ENCODE assay signal across 8 mouse cellular contexts in genomic region chr10:17725644-17726372, GRCm38 (mm10). TPM values are rescaled to one million over a fixed set of nuclear protein-coding genes. Genes with fewer than 3 reads are reported as not detected.
DNase-seq lines count a peak whose midpoint lies in the region; ATAC-seq lines count a peak whose summit lies in the region.

No protein-coding gene starts in this region.

- no peaks in the 10 kb centered on the region for H3K36me3 ChIP-seq in lung, embryonic 16.5 days (ENCODE audit: control insufficient read depth, insufficient read depth, low read length)
- H3K36me3 ChIP-seq in forebrain, embryonic 14.5 days (ENCODE audit: control insufficient read depth, insufficient read depth, low read length): no peaks in the 10 kb centered on the region
- no peaks in the 10 kb centered on the region for H3K36me3 ChIP-seq in neural tube, embryonic 15.5 days

- H3K27me3 ChIP-seq in lung, embryonic 16.5 days (ENCODE audit: control insufficient read depth, insufficient read depth, low read depth, low read length): no peaks in the 10 kb centered on the region
- no peaks in the 10 kb centered on the region for H3K27me3 ChIP-seq in forebrain, embryonic 14.5 days (replicated peaks; ENCODE audit: control insufficient read depth, insufficient read depth, low read length)
- H3K27me3 ChIP-seq in neural tube, embryonic 15.5 days (replicated peaks): no peaks in the 10 kb centered on the region

- H3K4me1 ChIP-seq in lung, embryonic 16.5 days (replicated peaks; ENCODE audit: control insufficient read depth, insufficient read depth, low read length): peaks cover 26% of the 10 kb centered on the region
- peaks cover 21% of the 10 kb centered on the region for H3K4me1 ChIP-seq in forebrain, embryonic 14.5 days (ENCODE audit: control insufficient read depth, insufficient read depth, low read length)
- peaks cover 30% of the 10 kb centered on the region for H3K4me1 ChIP-seq in neural tube, embryonic 15.5 days

- no peak overlapping the region for H3K9ac ChIP-seq in lung, embryonic 16.5 days (ENCODE audit: low read length)
- peak overlapping the region; percentile 40; the same call in 1 of the 2 replicates for H3K9ac ChIP-seq in forebrain, embryonic 14.5 days (ENCODE audit: low read length)
- H3K9ac ChIP-seq in neural tube, embryonic 15.5 days (replicated peaks): peak overlapping the region; percentile 41

- no peak for ATAC-seq in lung, embryonic 16.5 days (ENCODE audit: low read depth)
- ATAC-seq in forebrain, embryonic 14.5 days: no peak
- ATAC-seq in neural tube, embryonic 15.5 days (ENCODE audit: low FRiP score): no peak

- no peak for DNase-seq in lung, postnatal 25 days (ENCODE audit: low spot score)
- no peak for DNase-seq in forebrain, embryonic 14.5 days (ENCODE audit: low spot score)
- DNase-seq in kidney, postnatal 25 days: peak; percentile 20 to 45
- no peak for DNase-seq in adrenal gland, postnatal 4 days (ENCODE audit: low spot score in 2 of 2)
- no peak for DNase-seq in urinary bladder, postnatal 10 days (ENCODE audit: low spot score)
- DNase-seq in left cerebral cortex, adult 18-20 months (ENCODE audit: low spot score in 2 of 2): no peak

- H3K4me2 ChIP-seq in lung, embryonic 16.5 days (ENCODE audit: low read depth, low read length): peak overlapping the region; percentile 45
- peak overlapping the region; percentile 69 for H3K4me2 ChIP-seq in forebrain, embryonic 14.5 days (ENCODE audit: low read length)
- H3K4me2 ChIP-seq in neural tube, embryonic 15.5 days: peak overlapping the region; percentile 78

- peak overlapping the region; percentile 25 for H3K4me3 ChIP-seq in lung, embryonic 16.5 days (ENCODE audit: low read length)
- peak overlapping the region; percentile 92 for H3K4me3 ChIP-seq in forebrain, embryonic 14.5 days (ENCODE audit: low read depth, low read length)
- H3K4me3 ChIP-seq in neural tube, embryonic 15.5 days (replicated peaks): peak overlapping the region; percentile 94

- H3K27ac ChIP-seq in lung, embryonic 16.5 days (ENCODE audit: low read length): no peak overlapping the region
- H3K27ac ChIP-seq in forebrain, embryonic 14.5 days (ENCODE audit: low read depth, low read length): no peak overlapping the region
- H3K27ac ChIP-seq in neural tube, embryonic 15.5 days (replicated peaks): peak overlapping the region; percentile 58; the same call in 1 of the 2 replicates

- H3K9me3 ChIP-seq in lung, embryonic 16.5 days (ENCODE audit: control insufficient read depth, low read length): no peaks in the 10 kb centered on the region
- H3K9me3 ChIP-seq in forebrain, embryonic 14.5 days (replicated peaks; ENCODE audit: control insufficient read depth, low read length): no peaks in the 10 kb centered on the region
- H3K9me3 ChIP-seq in neural tube, embryonic 15.5 days (replicated peaks): no peaks in the 10 kb centered on the region

- WGBS in lung, embryonic 16.5 days: 59% methylated on average over 7 of the region's 7 CpGs
- WGBS in forebrain, embryonic 14.5 days: 59% methylated on average over 7 of the region's 7 CpGs
- 34% methylated on average over 7 of the region's 7 CpGs for WGBS in neural tube, embryonic 15.5 days

RNA-seq across cellular contexts. Expression of gene Cited2, which starts 2.8 kb away (rescaled TPM):
- polyA plus RNA-seq in lung, embryonic 16.5 days (2015; fragmentation: Nextera tagmentation; extraction: Ambion mirVana): 31.7 and 37.8 TPM in 2 replicates
- polyA plus RNA-seq in forebrain, embryonic 14.5 days (2014; fragmentation: Nextera tagmentation; extraction: Ambion mirVana): 50.8 and 62.7 TPM in 2 replicates
- 66.5 and 72.7 TPM in 2 replicates for polyA plus RNA-seq in neural tube, embryonic 15.5 days (2015; fragmentation: Nextera tagmentation; extraction: Ambion mirVana)
- total RNA-seq in adrenal gland, postnatal 4 days (2021): 100 to 1,000 TPM; 145 to 155 TPM
- 10 to 100 TPM; 34.9 to 51.7 TPM for total RNA-seq in left cerebral cortex, adult 18-20 months (2021)

Comparison
In these comparisons a context has a peak if more than half of its experiments do, and no peak if none do; other contexts are left out.
1. H3K4me3 ChIP-seq: peak in every context shown above with its lines; median percentile 94 in neural tube, embryonic 15.5 days; 92 in forebrain, embryonic 14.5 days; 25 in lung, embryonic 16.5 days.
2. DNase-seq: peak in kidney, postnatal 25 days (2 of 2); none in lung, postnatal 25 days (single experiment), forebrain, embryonic 14.5 days (single experiment), adrenal gland, postnatal 4 days (0 of 2), urinary bladder, postnatal 10 days (single experiment) and left cerebral cortex, adult 18-20 months (0 of 2).
3. Peak in every context shown above with its lines, with median percentiles within 50 percentile points of each other: H3K4me2 ChIP-seq.